Mouse (Mus musculus) stomach, postnatal 0 days (tissue): ENCODE data around the gene Kyat1. TPM values are rescaled to one million over a fixed set of nuclear protein-coding genes. Genes with fewer than 3 reads are reported as not detected.

Experiments used
- ATAC-seq: fragments of 200-750 bp; cut with Nextera tagmentation; 2 replicates; pipeline ENCODE4 v1.8.0; 2017; ENCODE audit not compliant: low FRiP score, low TSS enrichment
- DNase-seq: peaks from one replicate; pipeline ENCODE4 v3.0.0-alpha.2; 2016; ENCODE audit warnings: low spot score
- H3K27ac ChIP-seq: fragments of 300-500 bp; sonication (generic); replicated peaks from 2 replicates; pipeline ENCODE4 v1.5.1; 2014; ENCODE audit warnings: mild to moderate bottlenecking, control low read depth
- H3K27me3 ChIP-seq: fragments of 300-500 bp; sonication (generic); 2 replicates; pipeline ENCODE4 v1.6.1; 2014; ENCODE audit warnings: low read length; ENCODE audit not compliant: control insufficient read depth, insufficient read depth
- H3K36me3 ChIP-seq: fragments of 300-500 bp; sonication (generic); 2 replicates; pipeline ENCODE4 v1.6.1; 2014; ENCODE audit warnings: low read length, mixed read lengths; ENCODE audit not compliant: control insufficient read depth, insufficient read depth
- H3K4me1 ChIP-seq: fragments of 300-500 bp; sonication (generic); replicated peaks from 2 replicates; pipeline ENCODE4 v1.6.1; 2014; ENCODE audit warnings: antibody characterized with exemption; ENCODE audit not compliant: control insufficient read depth, insufficient read depth
- H3K4me2 ChIP-seq: fragments of 300-500 bp; sonication (generic); replicated peaks from 2 replicates; pipeline ENCODE4 v1.6.1; 2014; ENCODE audit warnings: low read depth, mild to moderate bottlenecking, control low read depth, moderate library complexity
- H3K4me3 ChIP-seq: fragments of 300-500 bp; sonication (generic); 2 replicates; pipeline ENCODE4 v1.5.1; 2014; ENCODE audit warnings: low read depth, low read length, control low read depth
- H3K9ac ChIP-seq: fragments of 300-500 bp; sonication (generic); 2 replicates; pipeline ENCODE4 v1.6.1; 2014; ENCODE audit warnings: mild to moderate bottlenecking, low read length, control low read depth, mixed read lengths
- H3K9me3 ChIP-seq: fragments of 300-500 bp; sonication (generic); 2 replicates; pipeline ENCODE4 v1.6.1; 2016; ENCODE audit warnings: low read length; ENCODE audit not compliant: control insufficient read depth
- CTCF ChIP-seq: IDR thresholded peaks from 2 replicates; pipeline ENCODE4 v1.5.1; 2016; ENCODE audit warnings: antibody characterized with exemption, low read depth, mild to moderate bottlenecking, moderate library complexity
- EP300 ChIP-seq: optimal IDR thresholded peaks from 2 replicates; pipeline ENCODE3; 2016; ENCODE audit warnings: antibody characterized with exemption
- WGBS: fragments of 180-500 bp; shearing (Covaris S2); extraction: QIAGEN DNeasy Blood & Tissue Kit; methylation state at CpG from one replicate; pipeline ENCODE4 v1.1.7; 2014; 5-methylcytosine and 5-hydroxymethylcytosine counted together
- polyA plus RNA-seq: library from polyadenylated mRNA; unstranded; fragments of >200 nt; fragmentation: Nextera tagmentation; extraction: Ambion mirVana; gene quantifications from 2 replicates; pipeline ENCODE4 v1.2.1, GENCODE M21; 2015

Gene Kyat1
- polyA plus RNA-seq, 1 experiment from 2014 or later = 81.2 TPM

DNA sequence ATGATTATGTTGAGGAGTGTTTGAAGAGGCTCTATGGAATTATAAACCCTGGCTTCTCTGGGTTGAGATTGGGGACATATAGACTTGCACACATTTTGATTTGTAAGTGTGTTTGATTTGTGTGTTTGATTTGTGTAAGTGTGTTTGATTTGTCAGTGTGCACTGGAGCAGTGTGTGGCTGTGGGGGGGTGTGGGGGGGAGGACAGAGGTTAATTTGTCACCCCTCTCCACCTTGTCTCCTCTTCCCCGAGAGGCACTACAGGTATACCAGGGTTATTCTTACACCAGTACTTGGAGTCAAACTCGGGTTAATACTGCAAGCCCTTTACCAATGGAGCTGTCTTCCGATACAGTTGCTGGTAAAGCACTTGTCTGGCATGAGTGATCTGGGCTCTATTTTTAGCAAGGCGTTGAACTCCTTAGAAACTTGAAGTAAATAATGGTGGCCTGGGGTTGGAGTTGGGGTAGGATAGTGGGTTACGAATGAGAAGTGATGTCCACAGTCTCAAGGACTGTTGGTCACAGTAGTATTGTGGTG, 5.2 kb downstream of the Kyat1 start:
- TF ChIP-seq CTCF (no peak), EP300 (no peak)
- H3K4me3 ChIP-seq = no peak overlapping the region
- H3K9ac ChIP-seq = no peak overlapping the region
- no peaks in the 10 kb centered on the region for H3K9me3 ChIP-seq
- peak overlapping the region; percentile 81 for H3K27ac ChIP-seq
- H3K4me1 ChIP-seq = 0 out of 2 replicates have a peak, but pooled peaks cover 4% of the 10 kb centered on the region
- H3K36me3 ChIP-seq = no peaks in the 10 kb centered on the region
- 47% methylated on average over 5 of the region's 5 CpGs for WGBS
- no peaks in the 10 kb centered on the region for H3K27me3 ChIP-seq
- DNase-seq = no peak
- ATAC-seq = peak; percentile 14; the same call in 1 of the 2 replicates
- H3K4me2 ChIP-seq = no peak overlapping the region

DNA sequence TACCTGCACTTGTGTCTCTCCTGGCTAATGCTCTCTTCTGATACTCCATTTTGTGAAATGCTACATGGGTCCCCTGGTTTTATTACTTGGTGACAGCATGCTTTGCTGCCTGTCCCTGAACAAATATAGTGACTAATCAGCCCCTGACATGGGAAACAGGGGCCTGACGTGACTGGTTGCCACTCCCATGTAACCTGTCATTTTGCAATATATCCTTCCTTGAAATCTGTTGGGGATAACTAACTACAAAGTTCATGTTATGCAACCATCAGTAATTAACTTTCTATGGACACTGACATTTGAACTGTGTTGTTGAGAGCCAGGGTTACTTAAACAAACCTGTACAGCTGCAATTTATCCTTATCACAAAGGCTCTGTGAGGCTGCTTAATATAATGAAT, 5.7 kb downstream of the Kyat1 start:
- ATAC-seq (peak; percentile 85), DNase-seq (peak; percentile 56)
- 28% methylated on average over 1 of the region's 1 CpGs for WGBS

DNA sequence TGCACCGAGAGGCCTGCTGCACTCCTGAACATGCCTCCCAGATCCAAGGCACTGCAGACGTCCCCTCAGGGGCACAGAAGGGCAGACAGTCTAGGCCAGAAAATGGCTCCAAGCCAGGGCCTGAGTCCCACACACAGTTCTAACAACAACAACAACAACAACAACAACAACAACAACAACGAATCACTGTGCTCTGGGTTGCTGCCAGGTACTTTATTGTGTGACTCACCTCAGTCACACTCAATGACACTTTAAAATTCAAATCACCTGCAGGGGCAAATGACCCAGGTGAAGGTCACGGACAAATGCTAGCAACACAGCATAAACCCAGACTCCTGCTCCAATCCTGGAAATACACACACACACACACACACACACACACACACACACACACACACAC, 7.6 kb downstream of the Kyat1 start:
- 59% methylated on average over 4 of the region's 4 CpGs for WGBS

More for the DNA sequence above, 5.7 kb downstream of the Kyat1 start:
- H3K4me1 ChIP-seq = 0 out of 2 replicates have a peak, but pooled peaks cover 4% of the 10 kb centered on the region
- H3K27me3 ChIP-seq = no peaks in the 10 kb centered on the region
- H3K9ac ChIP-seq = no peak overlapping the region
- H3K9me3 ChIP-seq = no peaks in the 10 kb centered on the region
- TF ChIP-seq CTCF = no peak
- TF ChIP-seq EP300 = peak; percentile 94
- no peak overlapping the region for H3K4me2 ChIP-seq
- H3K36me3 ChIP-seq = no peaks in the 10 kb centered on the region
- H3K4me3 ChIP-seq = no peak overlapping the region
- H3K27ac ChIP-seq = peak overlapping the region; percentile 85

DNA sequence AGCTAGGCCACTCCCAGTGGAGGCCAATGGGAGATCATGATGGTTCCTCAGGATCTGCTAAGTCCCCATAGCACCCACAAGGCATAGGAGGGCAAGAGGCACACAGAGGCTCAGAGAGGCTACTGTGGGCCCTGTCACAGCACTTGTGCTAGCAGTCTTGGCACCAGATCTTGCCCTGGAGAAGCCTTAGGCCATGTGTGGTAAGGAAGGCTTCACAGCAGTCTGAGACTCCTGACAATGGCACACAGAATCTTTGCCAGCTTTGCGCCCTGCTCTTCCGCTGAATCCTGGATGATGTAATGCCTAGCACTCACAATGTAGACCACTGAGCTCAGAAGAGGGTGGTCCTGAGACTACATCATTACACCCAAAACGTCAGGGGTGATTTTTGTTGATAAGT, 11.0 kb downstream of the Kyat1 start:
- H3K4me2 ChIP-seq = no peak overlapping the region
- TF ChIP-seq CTCF = no peak
- no peak for TF ChIP-seq EP300
- no peak overlapping the region for H3K4me3 ChIP-seq
- no peaks in the 10 kb centered on the region for H3K9me3 ChIP-seq
- no peaks in the 10 kb centered on the region for H3K4me1 ChIP-seq
- no peak overlapping the region for H3K9ac ChIP-seq
- DNase-seq (no peak), ATAC-seq (no peak)
- no peaks in the 10 kb centered on the region for H3K27me3 ChIP-seq
- WGBS = 75% methylated on average over 3 of the region's 3 CpGs
- no peak overlapping the region; the same call in 1 of the 2 replicates for H3K27ac ChIP-seq
- no peaks in the 10 kb centered on the region for H3K36me3 ChIP-seq

More for the DNA sequence above, 7.6 kb downstream of the Kyat1 start:
- DNase-seq (no peak), ATAC-seq (no peak)
- Histone ChIP-seq H3K9ac (no peak overlapping the region), H3K9me3 (no peaks in the 10 kb centered on the region), H3K27me3 (no peaks in the 10 kb centered on the region), H3K36me3 (no peaks in the 10 kb centered on the region), H3K4me2 (no peak overlapping the region), H3K4me1 (no peaks in the 10 kb centered on the region), H3K4me3 (no peak overlapping the region), H3K27ac (no peak overlapping the region)
- TF ChIP-seq EP300 (no peak), CTCF (no peak)

DNA sequence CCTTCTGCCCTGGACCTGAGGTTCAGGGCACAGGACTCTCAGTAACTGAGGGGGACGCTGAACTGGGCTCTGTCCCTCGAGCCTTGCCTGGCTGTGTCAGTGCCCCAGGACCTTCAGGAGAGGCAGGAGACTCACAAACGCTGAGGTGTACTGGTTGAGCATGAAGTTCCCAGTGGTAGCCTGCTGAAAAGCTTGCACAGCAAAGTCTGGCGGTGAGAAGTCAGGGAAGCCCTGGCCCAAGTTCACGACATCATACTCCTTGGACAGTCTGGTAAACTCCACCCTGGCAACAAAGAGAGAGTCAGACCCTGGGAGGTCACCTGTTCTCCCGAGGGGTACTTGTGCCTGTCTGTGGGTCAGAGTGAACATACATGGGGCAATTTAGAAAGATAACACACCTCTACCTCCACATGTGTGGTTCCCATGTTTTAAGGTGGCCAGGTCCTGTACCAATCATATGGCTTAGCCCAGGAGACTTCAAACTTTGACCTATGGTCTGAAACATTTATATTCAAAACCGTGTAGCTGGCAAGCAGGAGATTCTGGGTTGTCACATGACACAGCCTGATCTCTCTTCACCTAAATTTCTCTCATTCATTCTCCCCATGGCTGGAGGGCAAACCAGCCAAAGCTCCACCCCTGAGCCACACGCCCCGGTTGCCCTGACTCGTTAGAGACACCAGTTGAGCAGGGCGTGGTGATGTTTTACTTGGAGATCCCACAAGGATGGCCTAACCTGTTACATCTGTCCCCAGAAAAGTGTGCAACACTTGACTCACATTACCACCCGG, 13.7 kb downstream of the Kyat1 start:
- 73% methylated on average over 12 of the region's 12 CpGs for WGBS
- Histone ChIP-seq H3K4me3 (no peak overlapping the region), H3K4me1 (no peaks in the 10 kb centered on the region), H3K27me3 (no peaks in the 10 kb centered on the region), H3K4me2 (no peak overlapping the region), H3K27ac (no peak overlapping the region), H3K36me3 (no peaks in the 10 kb centered on the region), H3K9me3 (no peaks in the 10 kb centered on the region), H3K9ac (no peak overlapping the region)
- ATAC-seq (0 out of 2 replicates have a peak, but pooled peaks have one; percentile 9), DNase-seq (no peak)
- TF ChIP-seq EP300 = no peak
- TF ChIP-seq CTCF = no peak

DNA sequence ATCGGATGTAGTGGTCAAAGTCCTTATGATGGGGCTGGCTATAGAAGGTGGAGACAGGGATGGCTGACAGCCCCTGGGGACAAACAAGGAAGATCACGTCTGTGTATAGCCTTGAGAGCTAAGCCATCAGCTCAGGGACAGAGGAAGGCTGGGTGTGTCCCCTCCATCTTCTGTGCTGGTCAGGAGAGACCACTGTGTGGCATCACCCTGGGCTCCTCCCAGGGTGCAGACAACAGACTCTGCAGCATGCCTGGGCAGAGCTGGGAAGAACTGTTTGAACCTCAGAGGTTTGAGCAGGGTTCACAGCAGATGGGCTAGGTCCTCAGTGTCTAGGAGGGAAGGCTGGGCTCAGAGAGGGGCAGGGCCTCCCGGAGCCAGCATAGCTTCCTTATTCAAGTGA, 20.0 kb downstream of the Kyat1 start:
- DNase-seq = no peak
- no peak overlapping the region for H3K9ac ChIP-seq
- ATAC-seq = no peak
- H3K27me3 ChIP-seq = no peaks in the 10 kb centered on the region
- no peaks in the 10 kb centered on the region for H3K36me3 ChIP-seq
- no peaks in the 10 kb centered on the region for H3K4me1 ChIP-seq
- H3K4me3 ChIP-seq = no peak overlapping the region
- TF ChIP-seq EP300 (no peak), CTCF (no peak)
- no peaks in the 10 kb centered on the region for H3K9me3 ChIP-seq
- H3K27ac ChIP-seq = no peak overlapping the region
- 75% methylated on average over 3 of the region's 3 CpGs for WGBS
- no peak overlapping the region for H3K4me2 ChIP-seq
